Mouse (Mus musculus): Measurements from ENCODE around the gene Mrpl48. TPM values are rescaled to one million over a fixed set of nuclear protein-coding genes. Genes with fewer than 3 reads are reported as not detected.
"Not testable (repeated sequence)": the region's sequence is repeated elsewhere in the genome, so short reads cannot be mapped to it uniquely, and the experiment has no call there.

Mrpl48 gene
- polyA plus RNA-seq, 1 experiment from 2014 or later, result 66.9 TPM

GRCm38 (mm10) chr7:100578794-100579193 lies 29.3 kb downstream of the Mrpl48 start:
- no peak for DNase-seq (ENCODE audit: low spot score)
- Histone ChIP-seq H3K4me1 (ENCODE audit: control insufficient read depth, insufficient read depth, low read length) (0 out of 2 replicates have a peak, but pooled peaks cover 2% of the 10 kb centered on the region), H3K4me2 (ENCODE audit: low read depth, severe bottlenecking) (no peak overlapping the region), H3K4me3 (ENCODE audit: low read depth, low read length) (no peak overlapping the region), H3K9me3 (ENCODE audit: control insufficient read depth, low read length) (no peaks in the 10 kb centered on the region), H3K27me3 (ENCODE audit: control insufficient read depth, insufficient read depth, low read length) (no peaks in the 10 kb centered on the region), H3K27ac (replicated peaks; ENCODE audit: low read depth, low read length) (no peak overlapping the region), H3K36me3 (ENCODE audit: control insufficient read depth, insufficient read depth, low read length) (no peaks in the 10 kb centered on the region; the same call in 1 of the 2 replicates), H3K9ac (ENCODE audit: low read length) (no peak overlapping the region)
- ATAC-seq (ENCODE audit: insufficient number of reproducible peaks, low FRiP score, low TSS enrichment, low read depth), result no peak
- WGBS, result 86% methylated on average over 2 of the region's 2 CpGs

- ATAC-seq (ENCODE audit: insufficient number of reproducible peaks, low FRiP score, low TSS enrichment, low read depth) (no peak), DNase-seq (ENCODE audit: low spot score) (no peak)
- H3K9ac ChIP-seq (ENCODE audit: low read length), result no peak overlapping the region
- WGBS, result 84% methylated on average over 4 of the region's 4 CpGs
- no peaks in the 10 kb centered on the region for H3K9me3 ChIP-seq (ENCODE audit: control insufficient read depth, low read length)
- H3K4me3 ChIP-seq (ENCODE audit: low read depth, low read length), result no peak overlapping the region
- H3K27me3 ChIP-seq (ENCODE audit: control insufficient read depth, insufficient read depth, low read length), result no peaks in the 10 kb centered on the region
- no peaks in the 10 kb centered on the region for H3K4me1 ChIP-seq (ENCODE audit: control insufficient read depth, insufficient read depth, low read length)
- no peak overlapping the region for H3K4me2 ChIP-seq (ENCODE audit: low read depth, severe bottlenecking)
- no peaks in the 10 kb centered on the region; the same call in 1 of the 2 replicates for H3K36me3 ChIP-seq (ENCODE audit: control insufficient read depth, insufficient read depth, low read length)
- H3K27ac ChIP-seq (replicated peaks; ENCODE audit: low read depth, low read length), result no peak overlapping the region
Measured at GRCm38 (mm10) chr7:100572704-100573103, 35.4 kb downstream of the Mrpl48 start.

- Histone ChIP-seq H3K27ac (replicated peaks; ENCODE audit: low read depth, low read length) (no peak overlapping the region), H3K4me3 (ENCODE audit: low read depth, low read length) (no peak overlapping the region), H3K27me3 (ENCODE audit: control insufficient read depth, insufficient read depth, low read length) (no peaks in the 10 kb centered on the region), H3K36me3 (ENCODE audit: control insufficient read depth, insufficient read depth, low read length) (no peaks in the 10 kb centered on the region; the same call in 1 of the 2 replicates), H3K9me3 (ENCODE audit: control insufficient read depth, low read length) (no peaks in the 10 kb centered on the region), H3K9ac (ENCODE audit: low read length) (no peak overlapping the region), H3K4me1 (ENCODE audit: control insufficient read depth, insufficient read depth, low read length) (no peaks in the 10 kb centered on the region), H3K4me2 (ENCODE audit: low read depth, severe bottlenecking) (no peak overlapping the region)
- DNase-seq (ENCODE audit: low spot score) (no peak), ATAC-seq (ENCODE audit: insufficient number of reproducible peaks, low FRiP score, low TSS enrichment, low read depth) (no peak)
- WGBS, result 83% methylated on average over 4 of the region's 4 CpGs
Measured at GRCm38 (mm10) chr7:100572061-100572460, 36.0 kb downstream of the Mrpl48 start.

GRCm38 (mm10) chr7:100570930-100571715 lies 37.0 kb downstream of the Mrpl48 start:
- H3K36me3 ChIP-seq (ENCODE audit: control insufficient read depth, insufficient read depth, low read length), result no peaks in the 10 kb centered on the region; the same call in 1 of the 2 replicates
- no peaks in the 10 kb centered on the region for H3K9me3 ChIP-seq (ENCODE audit: control insufficient read depth, low read length)
- no peaks in the 10 kb centered on the region for H3K4me1 ChIP-seq (ENCODE audit: control insufficient read depth, insufficient read depth, low read length)
- no peak overlapping the region for H3K4me2 ChIP-seq (ENCODE audit: low read depth, severe bottlenecking)
- ATAC-seq (ENCODE audit: insufficient number of reproducible peaks, low FRiP score, low TSS enrichment, low read depth) (no peak), DNase-seq (ENCODE audit: low spot score) (no peak)
- H3K27me3 ChIP-seq (ENCODE audit: control insufficient read depth, insufficient read depth, low read length), result no peaks in the 10 kb centered on the region
- no peak overlapping the region for H3K4me3 ChIP-seq (ENCODE audit: low read depth, low read length)
- no peak overlapping the region for H3K9ac ChIP-seq (ENCODE audit: low read length)
- no peak overlapping the region for H3K27ac ChIP-seq (replicated peaks; ENCODE audit: low read depth, low read length)
- 88% methylated on average over 3 of the region's 3 CpGs for WGBS

DNA sequence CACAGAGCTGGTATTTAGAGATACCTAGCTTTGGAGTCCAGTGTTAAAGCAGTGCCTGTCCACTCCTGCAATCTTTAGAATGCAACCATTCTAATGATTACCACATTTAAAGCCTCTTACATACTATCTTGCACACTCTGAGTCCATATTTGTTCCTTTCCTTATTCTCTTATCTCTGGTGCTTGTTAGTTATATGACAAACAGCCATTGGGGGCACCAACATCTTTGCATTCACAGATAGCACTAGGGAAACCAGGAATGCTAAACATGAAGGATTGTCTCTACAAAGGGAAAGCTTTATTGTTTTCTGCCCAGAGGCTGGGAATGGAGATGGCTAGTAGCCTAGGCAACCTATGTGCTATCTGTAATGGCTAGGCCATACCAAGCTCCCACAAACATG lies 38.2 kb downstream of the Mrpl48 start:
- H3K36me3 ChIP-seq (ENCODE audit: control insufficient read depth, insufficient read depth, low read length), result no peaks in the 10 kb centered on the region; the same call in 1 of the 2 replicates
- no peaks in the 10 kb centered on the region for H3K27me3 ChIP-seq (ENCODE audit: control insufficient read depth, insufficient read depth, low read length)
- H3K4me1 ChIP-seq (ENCODE audit: control insufficient read depth, insufficient read depth, low read length), result no peaks in the 10 kb centered on the region
- no peak overlapping the region for H3K4me2 ChIP-seq (ENCODE audit: low read depth, severe bottlenecking)
- H3K9me3 ChIP-seq (ENCODE audit: control insufficient read depth, low read length), result no peaks in the 10 kb centered on the region
- ATAC-seq (ENCODE audit: insufficient number of reproducible peaks, low FRiP score, low TSS enrichment, low read depth) (no peak), DNase-seq (ENCODE audit: low spot score) (no peak)
- no peak overlapping the region for H3K4me3 ChIP-seq (ENCODE audit: low read depth, low read length)
- no peak overlapping the region for H3K9ac ChIP-seq (ENCODE audit: low read length)
- no peak overlapping the region for H3K27ac ChIP-seq (replicated peaks; ENCODE audit: low read depth, low read length)

GRCm38 (mm10) chr7:100567238-100567637 lies 40.9 kb downstream of the Mrpl48 start:
- not testable (repeated sequence) for H3K27me3 ChIP-seq (ENCODE audit: control insufficient read depth, insufficient read depth, low read length); DNase-seq (ENCODE audit: low spot score); H3K9ac ChIP-seq (ENCODE audit: low read length); H3K4me2 ChIP-seq (ENCODE audit: low read depth, severe bottlenecking); H3K4me1 ChIP-seq (ENCODE audit: control insufficient read depth, insufficient read depth, low read length); H3K9me3 ChIP-seq (ENCODE audit: control insufficient read depth, low read length); H3K36me3 ChIP-seq (ENCODE audit: control insufficient read depth, insufficient read depth, low read length); H3K4me3 ChIP-seq (ENCODE audit: low read depth, low read length); H3K27ac ChIP-seq (replicated peaks; ENCODE audit: low read depth, low read length); ATAC-seq (ENCODE audit: insufficient number of reproducible peaks, low FRiP score, low TSS enrichment, low read depth)
- 78% methylated on average over 5 of the region's 5 CpGs for WGBS

GRCm38 (mm10) chr7:100561861-100562587 lies 46.1 kb downstream of the Mrpl48 start:
- no peaks in the 10 kb centered on the region for H3K27me3 ChIP-seq (ENCODE audit: control insufficient read depth, insufficient read depth, low read length)
- H3K4me1 ChIP-seq (ENCODE audit: control insufficient read depth, insufficient read depth, low read length), result no peaks in the 10 kb centered on the region
- no peak overlapping the region for H3K9ac ChIP-seq (ENCODE audit: low read length)
- H3K4me2 ChIP-seq (ENCODE audit: low read depth, severe bottlenecking), result no peak overlapping the region
- H3K27ac ChIP-seq (replicated peaks; ENCODE audit: low read depth, low read length), result no peak overlapping the region
- no peak overlapping the region for H3K4me3 ChIP-seq (ENCODE audit: low read depth, low read length)
- no peaks in the 10 kb centered on the region; the same call in 1 of the 2 replicates for H3K36me3 ChIP-seq (ENCODE audit: control insufficient read depth, insufficient read depth, low read length)
- H3K9me3 ChIP-seq (ENCODE audit: control insufficient read depth, low read length), result no peaks in the 10 kb centered on the region
- DNase-seq (ENCODE audit: low spot score) (no peak), ATAC-seq (ENCODE audit: insufficient number of reproducible peaks, low FRiP score, low TSS enrichment, low read depth) (no peak)
- 77% methylated on average over 11 of the region's 11 CpGs for WGBS

GRCm38 (mm10) chr7:100559331-100559730 lies 48.8 kb downstream of the Mrpl48 start:
- Histone ChIP-seq H3K27me3 (ENCODE audit: control insufficient read depth, insufficient read depth, low read length) (no peaks in the 10 kb centered on the region), H3K27ac (replicated peaks; ENCODE audit: low read depth, low read length) (no peak overlapping the region), H3K4me3 (ENCODE audit: low read depth, low read length) (no peak overlapping the region), H3K9ac (ENCODE audit: low read length) (no peak overlapping the region), H3K4me2 (ENCODE audit: low read depth, severe bottlenecking) (no peak overlapping the region), H3K36me3 (ENCODE audit: control insufficient read depth, insufficient read depth, low read length) (no peaks in the 10 kb centered on the region; the same call in 1 of the 2 replicates), H3K9me3 (ENCODE audit: control insufficient read depth, low read length) (no peaks in the 10 kb centered on the region), H3K4me1 (ENCODE audit: control insufficient read depth, insufficient read depth, low read length) (no peaks in the 10 kb centered on the region)
- ATAC-seq (ENCODE audit: insufficient number of reproducible peaks, low FRiP score, low TSS enrichment, low read depth) (no peak), DNase-seq (ENCODE audit: low spot score) (no peak)
- 83% methylated on average over 4 of the region's 4 CpGs for WGBS
